Mouse (Mus musculus) forebrain, embryonic 11.5 days (tissue): ENCODE results near the gene Rps6ka5. TPM values are rescaled to one million over a fixed set of nuclear protein-coding genes. Genes with fewer than 3 reads are reported as not detected.

ENCODE experiments used
- ATAC-seq: fragments of 200-750 bp; cut with Nextera tagmentation; replicated peaks from 2 replicates; pipeline ENCODE4 v1.8.0; 2017; ENCODE audit warnings: moderate TSS enrichment; ENCODE audit not compliant: low FRiP score
- DNase-seq: peaks from one replicate; pipeline ENCODE4 v3.0.0-alpha.2; 2017; ENCODE audit warnings: low spot score
- H3K27ac ChIP-seq: fragments of 300-500 bp; sonication (generic); 2 replicates; pipeline ENCODE4 v1.5.1; 2014; ENCODE audit warnings: low read depth, low read length
- H3K27me3 ChIP-seq: fragments of 300-500 bp; sonication (generic); 2 replicates; pipeline ENCODE4 v1.6.1; 2014; ENCODE audit warnings: mild to moderate bottlenecking, low read length, mixed read lengths; ENCODE audit not compliant: control insufficient read depth, insufficient read depth
- H3K36me3 ChIP-seq: fragments of 300-500 bp; sonication (generic); 2 replicates; pipeline ENCODE4 v1.6.1; 2014; ENCODE audit warnings: mild to moderate bottlenecking, low read length, moderate library complexity, mixed read lengths; ENCODE audit not compliant: control insufficient read depth, insufficient read depth
- H3K4me1 ChIP-seq: fragments of 300-500 bp; sonication (generic); replicated peaks from 2 replicates; pipeline ENCODE4 v1.6.1; 2014; ENCODE audit warnings: low read length, mixed read lengths; ENCODE audit not compliant: control insufficient read depth, insufficient read depth
- H3K4me2 ChIP-seq: fragments of 300-500 bp; sonication (generic); 2 replicates; pipeline ENCODE4 v1.6.1; 2014; ENCODE audit warnings: low read depth, mild to moderate bottlenecking, low read length, moderate library complexity, mixed read lengths; ENCODE audit not compliant: severe bottlenecking
- H3K4me3 ChIP-seq: fragments of 300-500 bp; sonication (generic); 2 replicates; pipeline ENCODE4 v1.5.1; 2014; ENCODE audit warnings: low read depth, low read length
- H3K9ac ChIP-seq: fragments of 300-500 bp; sonication (generic); 2 replicates; pipeline ENCODE4 v1.6.1; 2014; ENCODE audit warnings: low read length
- H3K9me3 ChIP-seq: fragments of 300-500 bp; sonication (generic); 2 replicates; pipeline ENCODE4 v1.6.1; 2016; ENCODE audit warnings: low read length, mixed read lengths; ENCODE audit not compliant: control insufficient read depth
- whole genome bisulfite sequencing: fragments of 180-500 bp; shearing (Covaris S2); extraction: QIAGEN DNeasy Blood & Tissue Kit; methylation state at CpG from one replicate; pipeline ENCODE4 v1.1.7; 2014; 5-methylcytosine and 5-hydroxymethylcytosine counted together
- polyA plus RNA-seq: library from polyadenylated mRNA; unstranded; fragments of >200 nt; fragmentation: Nextera tagmentation; extraction: Ambion mirVana; gene quantifications from 2 replicates; pipeline ENCODE4 v1.2.1, GENCODE M21; 2014

The Rps6ka5 gene
- polyA plus RNA-seq, 1 experiment from 2014 or later = 3.5 TPM

DNA sequence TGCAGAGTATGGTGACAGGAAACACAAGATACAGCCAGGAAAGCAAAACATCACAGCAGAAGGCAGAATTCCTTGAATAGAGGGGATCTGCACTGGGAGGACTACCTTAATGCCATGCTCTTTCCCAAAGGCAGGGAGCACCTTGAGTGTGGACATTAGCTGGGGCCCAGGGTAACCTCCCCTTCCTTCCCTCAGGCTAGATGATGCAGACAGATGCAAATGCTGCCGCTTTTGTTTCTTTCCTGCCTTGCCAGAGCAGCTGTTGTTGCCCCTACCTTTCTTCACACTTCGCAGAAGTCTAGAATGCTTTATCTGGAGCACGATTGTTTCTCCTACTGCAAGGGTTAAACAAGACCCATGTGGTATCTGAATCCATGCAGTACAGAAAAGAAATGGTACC lies 34.6 kb downstream of the Rps6ka5 start:
- no peaks in the 10 kb centered on the region for H3K9me3 ChIP-seq
- H3K4me1 ChIP-seq = no peaks in the 10 kb centered on the region
- H3K27me3 ChIP-seq = no peaks in the 10 kb centered on the region
- WGBS = 53% methylated on average over 3 of the region's 3 CpGs
- H3K4me2 ChIP-seq = no peak overlapping the region
- no peak for ATAC-seq
- no peaks in the 10 kb centered on the region for H3K36me3 ChIP-seq
- H3K4me3 ChIP-seq = no peak overlapping the region
- no peak overlapping the region for H3K9ac ChIP-seq
- DNase-seq = no peak
- H3K27ac ChIP-seq = no peak overlapping the region

DNA sequence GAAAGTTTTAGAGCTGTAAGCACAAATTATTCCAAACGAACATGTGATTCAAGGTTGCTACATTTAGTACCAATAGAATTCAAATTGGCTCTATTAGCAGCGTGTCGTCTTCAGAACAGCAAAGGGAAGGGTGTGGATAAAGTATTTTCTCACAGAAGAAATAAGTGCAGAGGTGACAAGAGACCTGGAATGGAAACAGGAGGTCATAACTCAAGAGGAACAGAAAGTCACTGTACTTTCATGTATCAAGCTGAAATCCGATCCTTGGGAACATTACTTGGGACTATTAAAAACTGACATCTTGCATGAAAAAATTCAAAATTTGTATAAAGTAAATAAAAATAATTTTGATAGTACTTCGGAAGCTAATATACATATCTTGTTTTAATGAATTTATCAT lies 36.3 kb downstream of the Rps6ka5 start:
- H3K4me1 ChIP-seq = no peaks in the 10 kb centered on the region
- no peaks in the 10 kb centered on the region for H3K9me3 ChIP-seq
- no peak overlapping the region for H3K27ac ChIP-seq
- no peak for ATAC-seq
- H3K36me3 ChIP-seq = no peaks in the 10 kb centered on the region
- no peak for DNase-seq
- 84% methylated on average over 5 of the region's 5 CpGs for WGBS
- H3K9ac ChIP-seq = no peak overlapping the region
- no peak overlapping the region for H3K4me3 ChIP-seq
- no peaks in the 10 kb centered on the region for H3K27me3 ChIP-seq
- no peak overlapping the region for H3K4me2 ChIP-seq

DNA sequence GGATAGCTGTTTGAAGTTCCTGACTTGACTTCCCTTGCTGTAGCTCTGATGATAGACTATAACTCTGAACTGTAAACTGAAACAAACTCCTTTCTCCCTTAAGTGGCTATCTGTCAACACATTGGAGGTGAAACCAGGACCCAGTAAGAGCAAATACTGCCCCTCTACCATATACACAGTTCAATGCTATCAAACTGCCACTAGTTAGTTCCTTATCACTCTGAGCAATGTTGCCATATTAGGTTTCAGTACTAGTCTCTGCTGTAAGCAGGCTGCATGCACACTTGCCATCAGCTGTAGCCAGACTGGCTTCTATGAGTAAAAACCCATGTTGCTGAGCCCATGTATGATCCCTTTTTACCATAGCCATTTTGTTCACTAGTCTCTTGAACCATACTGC lies 38.6 kb downstream of the Rps6ka5 start:
- H3K4me1 ChIP-seq = no peaks in the 10 kb centered on the region
- no peak overlapping the region for H3K4me2 ChIP-seq
- H3K27ac ChIP-seq = no peak overlapping the region
- no peaks in the 10 kb centered on the region for H3K27me3 ChIP-seq
- no peaks in the 10 kb centered on the region for H3K9me3 ChIP-seq
- H3K36me3 ChIP-seq = no peaks in the 10 kb centered on the region
- no peak for DNase-seq
- no peak overlapping the region for H3K4me3 ChIP-seq
- no peak for ATAC-seq
- no peak overlapping the region for H3K9ac ChIP-seq

DNA sequence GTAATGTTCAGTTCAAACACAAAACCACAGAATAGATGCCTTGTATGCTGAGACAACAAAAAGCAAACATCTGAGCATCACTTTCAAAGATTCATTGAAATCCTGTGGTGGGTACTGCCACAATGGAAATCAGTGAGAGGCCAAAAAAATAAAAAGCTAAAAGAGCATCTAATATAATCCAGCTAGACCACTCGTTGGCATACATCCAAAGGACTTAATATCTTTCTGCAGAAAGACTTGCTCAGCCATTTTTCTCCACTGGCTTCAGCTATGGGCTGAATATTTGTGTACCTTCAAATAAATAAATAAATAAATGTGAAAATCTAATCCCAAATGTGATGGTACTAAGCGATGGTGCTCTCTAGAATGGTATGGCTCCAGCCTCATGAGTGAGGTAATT lies 39.8 kb downstream of the Rps6ka5 start:
- Histone ChIP-seq H3K36me3 (no peaks in the 10 kb centered on the region), H3K4me3 (no peak overlapping the region), H3K9me3 (no peaks in the 10 kb centered on the region), H3K27ac (no peak overlapping the region), H3K9ac (no peak overlapping the region), H3K27me3 (no peaks in the 10 kb centered on the region), H3K4me1 (no peaks in the 10 kb centered on the region), H3K4me2 (no peak overlapping the region)
- no peak for DNase-seq
- WGBS = 83% methylated on average over 2 of the region's 2 CpGs
- no peak for ATAC-seq

DNA sequence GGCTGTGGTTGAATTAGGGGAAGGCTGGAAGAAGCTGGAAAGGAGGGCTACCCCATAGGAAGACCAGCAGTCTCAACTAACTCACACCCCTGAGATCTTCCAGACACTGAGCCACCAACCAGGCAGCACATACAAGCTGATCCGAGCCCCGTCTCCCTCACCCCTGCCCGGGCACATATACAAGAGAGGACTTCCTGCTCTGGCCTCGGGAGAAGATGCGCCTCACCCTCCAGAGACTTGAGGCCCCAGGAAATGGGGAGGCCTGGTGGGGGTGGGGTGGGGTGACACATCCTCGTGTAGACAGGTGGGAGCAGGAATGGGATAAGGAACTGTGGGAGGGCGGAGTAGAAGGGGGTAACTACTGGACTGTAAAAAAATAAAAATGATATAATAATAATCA lies 45.0 kb downstream of the Rps6ka5 start:
- Histone ChIP-seq H3K27me3 (no peaks in the 10 kb centered on the region), H3K4me1 (no peaks in the 10 kb centered on the region), H3K9ac (no peak overlapping the region), H3K9me3 (no peaks in the 10 kb centered on the region), H3K36me3 (no peaks in the 10 kb centered on the region), H3K4me3 (no peak overlapping the region), H3K4me2 (no peak overlapping the region), H3K27ac (no peak overlapping the region)
- DNase-seq = no peak
- 89% methylated on average over 7 of the region's 7 CpGs for WGBS
- ATAC-seq = no peak

DNA sequence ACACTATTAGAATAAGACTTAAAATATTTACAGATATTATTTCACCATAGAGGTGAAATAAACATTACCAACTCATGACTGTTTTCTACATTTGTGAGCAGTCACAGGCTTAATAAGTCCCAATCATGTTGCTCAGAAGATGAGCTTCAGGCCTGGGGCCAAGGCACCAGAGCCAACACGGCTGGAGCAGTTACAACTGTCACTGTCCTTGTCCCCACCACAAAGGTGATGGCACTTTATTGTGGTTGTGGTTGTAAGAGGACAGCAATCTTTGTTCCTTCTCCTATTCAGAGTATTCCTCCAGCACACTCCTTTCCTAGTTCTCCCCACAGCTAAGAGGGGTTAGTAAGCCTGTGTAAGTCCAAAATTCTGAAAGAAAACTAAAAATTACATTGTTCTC lies 45.5 kb downstream of the Rps6ka5 start:
- no peaks in the 10 kb centered on the region for H3K9me3 ChIP-seq
- H3K4me1 ChIP-seq = no peaks in the 10 kb centered on the region
- H3K27me3 ChIP-seq = no peaks in the 10 kb centered on the region
- no peak overlapping the region for H3K4me3 ChIP-seq
- no peaks in the 10 kb centered on the region for H3K36me3 ChIP-seq
- no peak overlapping the region for H3K9ac ChIP-seq
- DNase-seq = no peak
- 79% methylated on average over 1 of the region's 1 CpGs for WGBS
- ATAC-seq = no peak
- H3K27ac ChIP-seq = no peak overlapping the region
- no peak overlapping the region for H3K4me2 ChIP-seq

DNA sequence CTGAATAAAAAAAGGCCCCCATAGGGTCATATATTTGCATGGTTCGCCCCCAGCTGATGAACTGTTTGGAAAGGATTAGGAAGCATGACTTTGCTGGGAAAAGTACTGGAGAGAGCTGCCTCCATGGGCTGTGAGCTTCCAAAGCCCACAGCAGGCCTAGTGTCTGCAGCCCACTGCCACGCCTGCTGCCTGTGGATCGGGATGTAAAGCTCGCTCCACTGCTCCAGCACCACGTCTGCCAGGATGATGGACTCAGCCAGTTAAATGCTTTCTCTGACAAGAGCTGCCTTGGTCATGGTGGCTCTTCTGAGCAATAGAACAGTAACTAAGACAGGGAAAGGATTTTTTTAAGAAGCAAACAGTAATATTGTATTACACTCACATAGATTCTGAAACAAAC lies 46.1 kb downstream of the Rps6ka5 start:
- H3K36me3 ChIP-seq = no peaks in the 10 kb centered on the region
- 72% methylated on average over 5 of the region's 5 CpGs for WGBS
- no peak for ATAC-seq

DNA sequence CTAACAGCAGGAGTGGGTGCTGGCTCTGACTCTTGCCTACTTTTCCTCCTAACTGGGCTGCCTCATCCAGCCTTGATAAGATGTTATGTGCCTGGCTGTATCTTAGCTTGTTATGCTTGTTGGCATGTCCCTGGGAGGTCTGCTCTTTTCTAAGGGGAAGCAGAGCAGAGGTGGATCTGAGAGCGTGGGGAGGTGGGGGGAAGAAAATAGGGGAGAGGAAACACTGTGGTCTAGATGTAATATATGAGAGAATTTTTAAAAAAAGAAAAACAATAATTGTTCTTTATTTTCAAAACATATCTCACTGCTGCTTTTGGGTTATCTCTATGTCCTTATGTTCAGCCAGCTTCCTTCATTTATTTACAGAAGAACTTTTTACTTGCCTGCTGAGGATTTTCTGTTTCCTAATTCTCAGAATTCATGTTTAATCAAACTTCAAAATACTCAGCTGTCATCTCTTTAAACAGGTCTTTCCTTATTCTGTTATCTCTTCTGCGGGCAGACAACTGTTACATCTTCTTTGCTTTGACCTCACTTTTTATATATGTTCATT lies 56.1 kb downstream of the Rps6ka5 start:
- ATAC-seq (no peak), DNase-seq (no peak)
- Histone ChIP-seq H3K9me3 (no peaks in the 10 kb centered on the region), H3K27ac (no peak overlapping the region), H3K4me2 (no peak overlapping the region), H3K4me3 (no peak overlapping the region), H3K27me3 (no peaks in the 10 kb centered on the region), H3K9ac (no peak overlapping the region), H3K36me3 (no peaks in the 10 kb centered on the region), H3K4me1 (no peaks in the 10 kb centered on the region)
- 88% methylated on average over 2 of the region's 2 CpGs for WGBS

More for the DNA sequence above, 46.1 kb downstream of the Rps6ka5 start:
- Histone ChIP-seq H3K4me1 (no peaks in the 10 kb centered on the region), H3K9ac (no peak overlapping the region), H3K9me3 (no peaks in the 10 kb centered on the region), H3K4me2 (no peak overlapping the region), H3K4me3 (no peak overlapping the region), H3K27ac (no peak overlapping the region), H3K27me3 (no peaks in the 10 kb centered on the region)
- DNase-seq = no peak

DNA sequence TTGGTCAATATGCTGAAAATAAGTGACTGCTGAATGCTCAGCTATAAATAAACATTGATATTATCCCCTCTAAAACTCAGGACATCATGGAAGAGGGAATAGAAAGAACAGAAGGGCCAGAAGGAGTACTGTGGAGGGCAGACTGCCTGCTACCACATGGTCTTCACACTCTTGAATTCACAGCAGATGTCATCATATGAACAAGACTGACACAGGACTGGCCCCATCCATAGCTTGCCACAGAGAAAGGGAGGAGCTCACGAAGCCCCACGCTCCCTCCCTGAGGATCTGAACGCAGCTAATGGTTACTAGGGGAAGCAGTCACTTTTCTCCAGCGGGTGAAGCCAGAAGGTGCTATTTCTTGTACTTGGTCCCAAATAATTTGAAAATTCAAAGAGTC lies 61.5 kb downstream of the Rps6ka5 start:
- Histone ChIP-seq H3K4me1 (no peaks in the 10 kb centered on the region), H3K9me3 (no peaks in the 10 kb centered on the region), H3K9ac (no peak overlapping the region), H3K4me3 (no peak overlapping the region), H3K4me2 (no peak overlapping the region), H3K36me3 (no peaks in the 10 kb centered on the region), H3K27ac (no peak overlapping the region), H3K27me3 (no peaks in the 10 kb centered on the region)
- ATAC-seq = no peak
- 86% methylated on average over 4 of the region's 4 CpGs for WGBS
- no peak for DNase-seq
